Mouse (Mus musculus): Measurements from ENCODE around the gene Gch1.

DNA sequence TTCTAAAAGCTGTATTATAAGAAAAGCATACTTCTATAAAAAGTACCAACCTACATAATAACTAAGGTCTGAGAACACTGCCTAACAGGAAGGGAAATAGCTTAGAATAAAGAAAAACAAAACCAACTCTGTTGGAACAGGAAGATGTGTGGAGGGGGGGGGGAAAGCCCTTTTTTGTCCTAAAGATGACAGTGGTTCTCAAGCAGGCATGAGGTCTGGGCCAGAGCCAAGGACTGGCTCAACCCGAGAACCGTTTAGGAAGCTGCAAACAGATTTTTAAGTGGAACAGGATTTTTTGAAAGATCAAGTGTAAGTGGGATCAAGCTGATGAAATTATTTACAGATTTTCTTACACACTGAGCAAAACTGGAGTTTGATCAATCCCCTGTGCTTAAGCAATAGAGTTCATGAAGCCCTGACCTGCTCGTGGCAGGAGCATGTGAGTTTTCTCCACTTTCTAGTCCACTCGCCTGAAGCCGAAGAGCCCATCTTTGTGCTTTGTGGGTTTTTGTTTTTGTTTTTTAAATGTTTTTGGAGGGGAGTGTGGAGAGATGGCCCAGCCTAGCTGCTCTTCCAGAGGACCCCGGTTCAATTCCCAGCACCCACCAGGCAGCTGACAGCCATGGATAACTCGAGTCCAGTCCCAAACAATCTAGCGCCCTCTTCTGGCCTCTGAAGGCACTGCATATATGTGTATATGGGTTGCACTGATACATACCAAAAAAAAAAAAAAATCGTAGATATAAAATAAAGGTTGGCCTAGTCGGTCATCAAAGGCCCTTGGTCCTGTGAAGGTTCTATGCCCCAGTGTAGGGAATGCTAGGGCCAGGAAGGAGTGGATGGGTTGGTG, 35.5 kb upstream of the Gch1 start:
- TF ChIP-seq FLI1 (IDR thresholded peaks at IDR 0.05; ENCODE audit: low read length) (no peak), GATA1 (IDR thresholded peaks at IDR 0.05; ENCODE audit: borderline replicate concordance, low read length) (no peak)
